Mouse (Mus musculus): ENCODE measurements at regions not wholly inside any gene's neighbourhood (a gene's known extent, or its start where the extent isn't known, plus 50 kb on each side); places are given as distances from the start of the nearest gene placed in this dataset.

DNA sequence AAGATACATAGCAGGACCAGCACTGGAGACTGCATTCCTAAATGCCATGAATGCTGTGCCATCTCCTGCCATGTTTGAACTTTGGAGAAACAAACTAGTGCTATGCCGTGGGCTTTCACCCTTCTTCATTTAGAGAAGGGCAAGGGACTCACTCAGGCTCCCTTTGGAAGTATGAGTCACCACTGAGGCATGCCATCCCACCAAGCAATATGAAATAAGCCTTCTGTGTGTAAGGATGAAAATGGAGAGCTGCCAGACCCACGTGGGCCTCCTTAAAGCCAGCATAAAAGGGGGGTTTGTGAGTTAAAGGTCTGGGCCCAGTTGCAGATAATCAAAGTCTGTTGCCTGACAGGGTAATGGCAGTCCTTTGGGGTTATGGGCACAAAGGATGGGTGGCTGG is 159.0 kb downstream of the H2al1j start:
- DNase-seq (ENCODE audit: low spot score in 2 of 2) = no peak

DNA sequence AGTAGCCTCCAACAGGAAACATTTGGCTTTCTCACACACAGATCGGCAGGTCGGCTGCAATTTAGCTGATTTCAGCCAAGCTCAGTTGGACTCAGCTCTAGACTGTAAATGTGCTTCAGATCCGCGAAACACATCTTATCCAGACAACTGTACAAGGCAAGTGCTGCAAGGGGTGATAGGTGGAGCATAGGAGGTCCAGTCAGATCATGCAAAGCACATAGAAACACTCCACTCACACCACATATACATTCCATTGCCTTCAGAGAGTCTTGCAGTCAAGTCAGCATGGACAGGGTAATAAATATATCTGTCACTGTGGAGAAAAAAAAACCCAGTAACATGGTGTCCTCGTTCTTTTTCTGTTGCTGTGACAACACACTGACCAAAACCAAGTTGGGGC is 160.3 kb downstream of the H2al1j start:
- no peak for DNase-seq (ENCODE audit: low spot score in 2 of 2)

GRCm38 (mm10) chrX:11490146-11490693 is 162.6 kb downstream of the H2al1j start:
- no peak for DNase-seq (ENCODE audit: low spot score in 2 of 2)

GRCm38 (mm10) chrX:11491235-11491634 is 163.6 kb downstream of the H2al1j start:
- no peak for DNase-seq (ENCODE audit: low spot score in 2 of 2)

- no peak for DNase-seq (ENCODE audit: low spot score in 2 of 2)
Observed at GRCm38 (mm10) chrX:11491676-11492391, 164.2 kb downstream of the H2al1j start.

GRCm38 (mm10) chrX:11493526-11494245 is 166.1 kb downstream of the H2al1j start:
- no peak for DNase-seq (ENCODE audit: low spot score in 2 of 2)

DNA sequence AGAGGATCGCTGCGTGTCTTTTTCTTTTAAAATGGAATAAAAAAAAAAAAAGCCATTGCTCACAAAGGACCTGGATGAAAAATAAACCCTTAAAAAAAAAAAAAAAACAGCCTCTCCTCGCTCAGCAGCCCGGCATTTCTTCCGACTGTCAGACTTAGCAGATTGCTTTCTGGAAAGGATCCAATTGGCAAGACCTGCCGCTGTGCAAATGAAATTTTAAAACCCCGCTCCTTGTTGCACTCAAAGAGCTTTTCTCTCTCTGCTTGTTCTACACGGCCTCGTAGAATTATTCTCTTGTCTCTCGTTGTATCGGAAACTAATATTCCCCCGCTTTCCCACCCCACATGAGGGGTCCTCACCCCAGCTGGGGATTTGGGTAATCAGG is 166.6 kb downstream of the H2al1j start:
- DNase-seq (ENCODE audit: low spot score in 2 of 2) = no peak

DNA sequence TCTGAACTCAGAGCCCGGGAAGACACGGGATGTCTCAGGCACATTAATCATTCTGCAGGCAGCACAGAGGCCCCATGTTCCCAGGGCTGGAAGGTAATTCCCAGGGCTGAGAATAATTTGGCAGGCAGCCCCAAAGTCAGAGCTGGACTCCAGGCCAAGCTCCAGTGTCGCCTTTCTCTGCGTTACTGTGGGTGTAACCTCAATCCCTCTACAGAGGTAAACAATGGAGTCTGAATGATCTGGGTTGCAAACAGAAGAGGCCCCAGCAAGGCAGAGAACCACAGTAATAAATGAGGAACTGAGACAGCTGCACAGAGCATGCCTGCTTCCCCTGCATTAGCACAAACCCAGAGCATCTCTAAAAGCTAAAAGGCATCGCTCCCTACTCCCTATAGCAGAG is 184.8 kb downstream of the H2al1j start:
- DNase-seq (ENCODE audit: low spot score in 2 of 2) = no peak

GRCm38 (mm10) chrX:11512928-11513327 is 185.3 kb downstream of the H2al1j start:
- no peak for DNase-seq (ENCODE audit: low spot score in 2 of 2)

GRCm38 (mm10) chrX:11523791-11524190 is 196.2 kb downstream of the H2al1j start:
- DNase-seq (ENCODE audit: low spot score in 2 of 2) = no peak

DNA sequence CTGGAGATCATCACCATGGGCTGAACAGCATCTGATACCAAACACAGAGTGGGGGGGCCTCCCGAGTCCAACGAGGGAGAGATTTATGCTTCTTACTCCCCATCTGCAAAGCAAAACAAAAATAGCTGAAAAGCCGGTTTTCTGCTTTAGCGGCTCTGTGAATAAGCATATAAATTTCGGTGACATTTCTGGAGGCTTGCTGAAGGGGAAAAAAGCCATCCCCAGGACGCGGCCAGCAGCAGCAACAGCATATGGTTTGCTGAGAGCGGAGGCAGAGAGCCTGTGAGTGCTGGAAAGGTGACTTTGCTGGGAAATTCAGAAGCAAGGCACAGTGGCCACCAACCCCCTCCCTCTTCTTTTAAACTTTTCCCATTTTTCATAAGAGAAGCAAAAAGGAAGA is 197.7 kb downstream of the H2al1j start:
- no peak for DNase-seq (ENCODE audit: low spot score in 2 of 2)

DNA sequence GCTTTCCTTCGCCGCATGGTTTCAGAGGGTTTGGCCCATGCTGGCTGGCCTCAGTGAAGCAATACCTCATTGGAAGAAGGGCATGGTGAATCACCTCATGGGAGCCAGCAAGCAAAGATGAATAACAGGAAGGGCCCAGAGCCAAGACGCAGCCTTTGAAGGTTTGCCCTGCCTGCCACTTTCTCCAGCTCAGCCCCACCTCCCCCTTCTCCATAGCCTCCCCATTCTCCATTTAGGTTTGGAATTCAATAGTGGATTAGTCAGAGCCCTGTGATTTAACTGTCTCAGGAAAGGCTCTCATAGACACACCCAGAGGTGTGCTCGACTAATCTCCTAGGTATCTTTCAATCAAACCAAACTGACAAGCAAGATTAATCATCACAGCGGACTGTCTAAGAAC is 201.0 kb downstream of the H2al1j start:
- DNase-seq (ENCODE audit: low spot score in 2 of 2) = no peak

GRCm38 (mm10) chrX:11529221-11529620 is 201.6 kb downstream of the H2al1j start:
- no peak for DNase-seq (ENCODE audit: low spot score in 2 of 2)

GRCm38 (mm10) chrX:11532817-11533216 is 205.2 kb downstream of the H2al1j start:
- no peak for DNase-seq (ENCODE audit: low spot score in 2 of 2)

DNA sequence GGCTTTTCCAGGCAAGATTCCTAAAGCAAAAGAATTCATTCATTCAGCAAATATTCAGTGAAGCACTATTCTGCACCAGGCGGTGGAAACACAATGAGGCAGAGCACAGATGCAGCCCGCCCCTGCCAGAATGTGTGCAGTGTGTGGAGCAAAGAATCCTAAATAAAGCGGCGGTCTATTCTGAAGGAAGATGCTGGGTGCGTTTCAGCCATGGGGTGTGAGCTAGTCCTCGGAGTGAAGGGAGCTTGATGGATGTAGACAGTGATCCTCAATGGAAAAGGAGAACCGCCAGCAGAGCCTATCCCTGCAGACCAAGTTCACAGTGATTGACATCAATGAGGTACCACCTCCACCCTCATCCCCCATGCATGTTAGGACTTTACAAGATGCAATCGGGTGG is 206.2 kb downstream of the H2al1j start:
- DNase-seq (ENCODE audit: low spot score in 2 of 2) = no peak

GRCm38 (mm10) chrX:11541011-11541410 is 213.4 kb downstream of the H2al1j start:
- DNase-seq (ENCODE audit: low spot score in 2 of 2) = no peak

- no peak for DNase-seq (ENCODE audit: low spot score in 2 of 2)
Observed at GRCm38 (mm10) chrX:11550164-11550851, 222.7 kb downstream of the H2al1j start.

DNA sequence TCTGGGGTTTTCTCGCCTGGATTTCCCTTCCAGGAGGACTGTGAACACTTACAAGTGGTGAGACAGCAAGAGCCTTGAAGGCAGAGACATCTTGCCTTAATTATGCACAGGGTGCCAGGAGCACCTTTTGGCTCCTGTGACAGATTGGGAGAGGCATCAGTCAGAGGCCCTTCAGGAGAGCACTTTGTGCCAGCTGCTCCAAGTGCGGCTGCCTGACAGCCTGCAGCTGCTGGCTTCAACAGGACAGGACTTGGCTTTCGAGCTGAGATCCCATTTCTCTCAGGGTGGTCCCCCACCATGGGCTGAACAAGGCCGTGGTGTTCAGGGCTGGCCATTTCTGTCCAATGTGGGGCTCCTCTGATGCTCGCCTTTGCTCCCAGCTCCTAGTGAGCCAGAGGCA is 224.6 kb downstream of the H2al1j start:
- no peak for DNase-seq (ENCODE audit: low spot score in 2 of 2)

- no peak for DNase-seq (ENCODE audit: low spot score in 2 of 2)
Observed at GRCm38 (mm10) chrX:11555035-11555570, 227.5 kb downstream of the H2al1j start.

- no peak for DNase-seq (ENCODE audit: low spot score in 2 of 2)
Observed at GRCm38 (mm10) chrX:11558260-11558659, 230.6 kb downstream of the H2al1j start.

DNA sequence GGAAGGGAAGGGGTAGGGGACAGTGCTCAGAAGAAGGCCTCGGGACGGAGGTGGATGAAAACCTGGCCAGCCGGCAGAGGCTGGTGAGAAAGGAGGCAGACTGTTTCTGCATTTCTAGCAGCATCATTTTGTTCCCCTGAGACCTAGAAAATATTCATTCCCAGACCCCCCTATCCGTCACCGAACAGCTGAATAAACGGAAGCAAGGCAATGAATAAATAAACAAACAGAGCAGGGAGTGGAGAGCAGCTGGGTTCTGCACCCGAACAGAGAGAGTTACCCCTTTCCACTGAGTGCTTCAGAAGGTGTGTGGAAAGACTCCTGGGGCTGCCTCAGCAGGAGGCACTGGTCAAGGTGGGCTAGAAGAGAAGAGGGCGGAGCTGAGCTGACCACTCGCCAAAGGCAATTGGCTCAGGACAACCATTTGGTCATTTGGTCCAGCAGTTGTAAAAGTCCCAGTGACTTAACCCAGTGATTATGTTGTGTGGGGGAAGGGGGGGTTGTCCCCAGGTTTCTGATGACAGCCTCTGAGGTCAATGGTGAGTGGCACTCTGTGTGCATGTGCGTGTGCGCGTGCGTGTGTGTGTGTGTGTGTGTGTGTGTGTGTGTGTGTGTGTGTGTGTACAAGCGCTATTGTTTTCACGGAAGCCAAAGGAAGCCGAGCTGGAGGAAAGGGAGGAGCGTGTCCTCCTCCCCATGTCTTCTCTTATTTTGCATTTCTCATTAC is 233.1 kb downstream of the H2al1j start:
- DNase-seq (ENCODE audit: low spot score in 2 of 2) = no peak

GRCm38 (mm10) chrX:11565888-11566287 is 238.3 kb downstream of the H2al1j start:
- DNase-seq (ENCODE audit: low spot score in 2 of 2) = no peak

Measured in spleen, postnatal 14 days (tissue).